Mouse (Mus musculus) cerebellum, adult 18-20 months (tissue): ENCODE measurements around the gene Cdc14a.
A peak's percentile ranks its signal among the peaks of the same experiment; 100 is the strongest.

Experiments
- DNase-seq, 2 experiments: peaks; one replicate each; pipeline ENCODE4 v3.0.0; 2021

Gene Cdc14a

GRCm38 (mm10) chr3:116423353-116424159 is at the start of gene Cdc14a:
Gene Cdc14a (minus strand): TSS chr3:116424032.
- DNase-seq = peak; percentile 66 to 72

GRCm38 (mm10) chr3:116465709-116466108 is 41.9 kb upstream of the Cdc14a start:
- no peak for DNase-seq

- DNase-seq = no peak
These were observed 40.5 kb upstream of the Cdc14a start for GRCm38 (mm10) chr3:116464318-116464717.

GRCm38 (mm10) chr3:116461053-116461452 is 37.2 kb upstream of the Cdc14a start:
- DNase-seq = no peak

- no peak for DNase-seq
These were observed 30.7 kb upstream of the Cdc14a start for GRCm38 (mm10) chr3:116454529-116454928.

- no peak for DNase-seq
These were observed 26.9 kb upstream of the Cdc14a start for GRCm38 (mm10) chr3:116450741-116451140.

- DNase-seq = no peak
These were observed 20.5 kb upstream of the Cdc14a start for GRCm38 (mm10) chr3:116444327-116444726.

- DNase-seq = no peak
These were observed 19.0 kb upstream of the Cdc14a start for GRCm38 (mm10) chr3:116442788-116443187.

- DNase-seq = no peak
These were observed 17.8 kb upstream of the Cdc14a start for GRCm38 (mm10) chr3:116441518-116442205.

GRCm38 (mm10) chr3:116440066-116440997 is 16.5 kb upstream of the Cdc14a start:
- DNase-seq = no peak

GRCm38 (mm10) chr3:116436811-116437601 is 13.2 kb upstream of the Cdc14a start:
- no peak for DNase-seq

GRCm38 (mm10) chr3:116436113-116436512 is 12.3 kb upstream of the Cdc14a start:
- DNase-seq = no peak

- no peak for DNase-seq
These were observed 10.9 kb upstream of the Cdc14a start for GRCm38 (mm10) chr3:116434757-116435156.

- no peak for DNase-seq
These were observed 2.1 kb upstream of the Cdc14a start for GRCm38 (mm10) chr3:116425901-116426300.

GRCm38 (mm10) chr3:116424973-116425284 is 1.1 kb upstream of the Cdc14a start:
- DNase-seq = peak; percentile 76 to 82

- peak in 1 of 2 experiments; percentile 40 for DNase-seq
These were observed 534 bp upstream of the Cdc14a start for GRCm38 (mm10) chr3:116424160-116424972.

GRCm38 (mm10) chr3:116422795-116423352 is 958 bp downstream of the Cdc14a start:
- peak; percentile 29 to 35 for DNase-seq

GRCm38 (mm10) chr3:116422074-116422473 is 1.8 kb downstream of the Cdc14a start:
- DNase-seq = no peak

- DNase-seq = no peak
These were observed 2.7 kb downstream of the Cdc14a start for GRCm38 (mm10) chr3:116421121-116421520.

- DNase-seq = no peak
These were observed 4.0 kb downstream of the Cdc14a start for GRCm38 (mm10) chr3:116419791-116420190.

GRCm38 (mm10) chr3:116414451-116414860 is 9.4 kb downstream of the Cdc14a start:
- no peak for DNase-seq
